Mouse (Mus musculus) left cerebral cortex, adult 9 months (tissue): ENCODE results near the gene Bicdl1.
A peak's percentile ranks its signal among the peaks of the same experiment; 100 is the strongest.

Source experiments
- DNase-seq, 2 experiments: peaks; one replicate each; pipeline ENCODE4 v3.0.0; 2022; ENCODE audit warnings: low spot score in 2 of 2

Gene Bicdl1

GRCm38 (mm10) chr5:115628083-115628482 lies 103.3 kb downstream of the Bicdl1 start:
- no peak for DNase-seq

- no peak for DNase-seq
These were observed 105.1 kb downstream of the Bicdl1 start for GRCm38 (mm10) chr5:115626237-115626886.

- DNase-seq: peak in 1 of 2 experiments; percentile 48
These were observed 107.6 kb downstream of the Bicdl1 start for GRCm38 (mm10) chr5:115623694-115624440.

GRCm38 (mm10) chr5:115622686-115623085 lies 108.7 kb downstream of the Bicdl1 start:
- DNase-seq: no peak

- DNase-seq: no peak
These were observed 111.7 kb downstream of the Bicdl1 start for GRCm38 (mm10) chr5:115619690-115620089.

- DNase-seq: no peak
These were observed 116.5 kb downstream of the Bicdl1 start for GRCm38 (mm10) chr5:115614948-115615347.

- peak in 1 of 2 experiments; percentile 29 for DNase-seq
These were observed 118.1 kb downstream of the Bicdl1 start for GRCm38 (mm10) chr5:115613332-115613731.

GRCm38 (mm10) chr5:115611566-115611965 lies 119.9 kb downstream of the Bicdl1 start:
- DNase-seq: no peak

- no peak for DNase-seq
These were observed 127.9 kb downstream of the Bicdl1 start for GRCm38 (mm10) chr5:115603561-115603960.
